Mouse (Mus musculus) Patski (cell line): ENCODE results near the gene Hemk1. TPM values are rescaled to one million over a fixed set of nuclear protein-coding genes. Genes with fewer than 3 reads are reported as not detected.
A peak's percentile ranks its signal among the peaks of the same experiment; 100 is the strongest.

Experiments
- ATAC-seq: fragments of 100-300 bp; one replicate; pipeline ENCODE4 v1.8.0; 2021
- CTCF ChIA-PET: fragments of 350-600 bp; sonication (Branson Sonifier 250); formaldehyde crosslinking; loops from one replicate; lab custom pipeline; 2022; ENCODE audit warnings: inconsistent platforms; lab: Charles Lee
- POLR2A ChIA-PET: fragments of 350-600 bp; sonication (Branson Sonifier 250); formaldehyde crosslinking; loops from one replicate; lab custom pipeline; 2022; ENCODE audit warnings: antibody characterized with exemption, inconsistent platforms; lab: Charles Lee
- DNase-seq: peaks from one replicate; pipeline ENCODE4 v3.0.0-alpha.2; 2011; ENCODE audit warnings: low read depth, low spot score
- H3K27me3 ChIP-seq: fragments of 371-371 bp; one replicate; pipeline ENCODE4 v1.5.1; 2021
- CTCF ChIP-seq: fragments of 100-300 bp; IDR thresholded peaks from one replicate; pipeline ENCODE4 v1.5.1; 2021
- in situ Hi-C: fragments of 300-500 bp; cut with MboI; formaldehyde crosslinking; loops from 3 replicates; pipeline ENCODE4 v1.11.1; 2018; ENCODE audit warnings: low pct_unique_long_range_greater_than_20kb, mixed read lengths
- polyA plus RNA-seq: library from polyadenylated mRNA; unstranded; gene quantifications from one replicate; pipeline ENCODE4 v1.2.3, GENCODE M21; 2021

The Hemk1 gene
- polyA plus RNA-seq, 1 experiment from 2014 or later: 19.2 TPM

GRCm38 (mm10) chr9:107346081-107346480 lies 7.9 kb upstream of the Hemk1 start:
- ChIA-PET POLR2A (no interaction called here), CTCF (interaction anchor here (1.7 kb wide), 1 partner anchor 8 kb away, joined by 3 read pairs; no protein-coding TSS in a partner anchor)
- in situ Hi-C loops: loop anchor here (10.0 kb wide), 1 partner anchor 181 kb away; no protein-coding TSS in a partner anchor
- no peak for TF ChIP-seq CTCF
- no peak for DNase-seq
- no peaks in the 10 kb centered on the region for H3K27me3 ChIP-seq
- no peak for ATAC-seq

- ChIA-PET POLR2A (no interaction called here), CTCF (interaction anchor here (1.7 kb wide), 1 partner anchor 13 kb away, joined by 4 read pairs; no protein-coding TSS in a partner anchor)
- TF ChIP-seq CTCF: no peak
- ATAC-seq (no peak), DNase-seq (no peak)
- H3K27me3 ChIP-seq: no peaks in the 10 kb centered on the region
- in situ Hi-C loops: loop anchor here (10.0 kb wide), 1 partner anchor 179 kb away; no protein-coding TSS in a partner anchor
Observed at GRCm38 (mm10) chr9:107344027-107344426, 5.9 kb upstream of the Hemk1 start.

- H3K27me3 ChIP-seq: no peaks in the 10 kb centered on the region
- CTCF ChIA-PET: interaction anchor here (1.7 kb wide), 1 partner anchor 14 kb away, joined by 4 read pairs; no protein-coding TSS in a partner anchor
- in situ Hi-C loops: loop anchor here (10.0 kb wide), 1 partner anchor 179 kb away; no protein-coding TSS in a partner anchor
- no peak for ATAC-seq
- no peak for DNase-seq
- POLR2A ChIA-PET: no interaction called here
- TF ChIP-seq CTCF: no peak
Observed at GRCm38 (mm10) chr9:107343146-107343943, 5.2 kb upstream of the Hemk1 start.

GRCm38 (mm10) chr9:107342201-107342709 lies 4.1 kb upstream of the Hemk1 start:
- ChIA-PET CTCF (interaction anchor here (1.0 to 2.2 kb wide), 2 partner anchors 12 to 16 kb away, joined by 3 to 4 read pairs; no protein-coding TSS in a partner anchor), POLR2A (no interaction called here)
- DNase-seq: no peak
- in situ Hi-C loops: loop anchor here (10.0 kb wide), 1 partner anchor 177 kb away; no protein-coding TSS in a partner anchor
- no peaks in the 10 kb centered on the region for H3K27me3 ChIP-seq
- no peak for TF ChIP-seq CTCF
- ATAC-seq: no peak

GRCm38 (mm10) chr9:107340911-107341645 lies 2.9 kb upstream of the Hemk1 start:
- ChIA-PET CTCF (interaction anchor here (0.8 to 2.2 kb wide), 4 partner anchors 13 to 57 kb away, joined by 3 to 5 read pairs (median 4); partner anchors contain the start of gene Cish), POLR2A (interaction anchor here (1.3 kb wide), 2 partner anchors 44 to 46 kb away, joined by 3 to 5 read pairs; partner anchors contain the start of gene Cish)
- in situ Hi-C loops: loop anchor here (10.0 kb wide), 1 partner anchor 176 kb away; no protein-coding TSS in a partner anchor
- no peak for ATAC-seq
- no peak for TF ChIP-seq CTCF
- H3K27me3 ChIP-seq: no peaks in the 10 kb centered on the region
- no peak for DNase-seq

GRCm38 (mm10) chr9:107340267-107340859 lies 2.2 kb upstream of the Hemk1 start, which contains the start of gene 6430571L13Rik:
Gene 6430571L13Rik (plus strand): TSS chr9:107340602.
- DNase-seq: no peak
- TF ChIP-seq CTCF: no peak
- ChIA-PET POLR2A (interaction anchor here (1.3 kb wide), 2 partner anchors 43 to 45 kb away, joined by 3 to 5 read pairs; partner anchors contain the start of gene Cish), CTCF (interaction anchor here (0.8 to 2.2 kb wide), 5 partner anchors 13 to 57 kb away, joined by 3 to 5 read pairs (median 4); partner anchors contain the start of gene Cish)
- in situ Hi-C loops: loop anchor here (10.0 kb wide), 1 partner anchor 176 kb away; no protein-coding TSS in a partner anchor
- peak; percentile 95 for ATAC-seq
- H3K27me3 ChIP-seq: no peaks in the 10 kb centered on the region

- DNase-seq (no peak), ATAC-seq (no peak)
- H3K27me3 ChIP-seq: no peaks in the 10 kb centered on the region
- POLR2A ChIA-PET: interaction anchor here (2.0 to 6.9 kb wide), 2 partner anchors 31 to 40 kb away, joined by 5 to 56 read pairs; partner anchors contain the start of gene Cish
- TF ChIP-seq CTCF: no peak
- in situ Hi-C loops: loop anchor here (5.0 kb wide), 2 partner anchors 39 to 444 kb away; partner anchors contain the start of genes Cish and Manf
- CTCF ChIA-PET: interaction anchor here (0.8 to 5.7 kb wide), 6 partner anchors 11 to 42 kb away, joined by 3 to 99 read pairs (median 6); partner anchors contain the start of genes Cish and Mapkapk3
Observed at GRCm38 (mm10) chr9:107336386-107336785, 1.8 kb downstream of the Hemk1 start.

GRCm38 (mm10) chr9:107335909-107336308 lies 2.2 kb downstream of the Hemk1 start:
- ATAC-seq (no peak), DNase-seq (no peak)
- peak; percentile 98 for TF ChIP-seq CTCF
- POLR2A ChIA-PET: interaction anchor here (1.0 to 6.9 kb wide), 5 partner anchors 10 to 39 kb away, joined by 3 to 56 read pairs (median 5); partner anchors contain the start of gene Cish
- in situ Hi-C loops: loop anchor here (5.0 kb wide), 2 partner anchors 39 to 444 kb away; partner anchors contain the start of genes Cish and Manf
- H3K27me3 ChIP-seq: no peaks in the 10 kb centered on the region
- CTCF ChIA-PET: interaction anchor here (0.9 to 5.7 kb wide), 7 partner anchors 11 to 41 kb away, joined by 3 to 99 read pairs (median 3); partner anchors contain the start of genes Cish and Mapkapk3

GRCm38 (mm10) chr9:107335046-107335445 lies 3.1 kb downstream of the Hemk1 start:
- ATAC-seq (no peak), DNase-seq (no peak)
- CTCF ChIA-PET: interaction anchor here (1.2 to 5.7 kb wide), 5 partner anchors 10 to 40 kb away, joined by 3 to 99 read pairs (median 9); partner anchors contain the start of genes Cish and Mapkapk3
- POLR2A ChIA-PET: interaction anchor here (1.0 to 6.9 kb wide), 5 partner anchors 9 to 38 kb away, joined by 3 to 56 read pairs (median 5); partner anchors contain the start of gene Cish
- in situ Hi-C loops: loop anchor here (5.0 kb wide), 2 partner anchors 38 to 443 kb away; partner anchors contain the start of genes Cish and Manf
- H3K27me3 ChIP-seq: no peaks in the 10 kb centered on the region
- TF ChIP-seq CTCF: no peak
